In the genomic region with DNA sequence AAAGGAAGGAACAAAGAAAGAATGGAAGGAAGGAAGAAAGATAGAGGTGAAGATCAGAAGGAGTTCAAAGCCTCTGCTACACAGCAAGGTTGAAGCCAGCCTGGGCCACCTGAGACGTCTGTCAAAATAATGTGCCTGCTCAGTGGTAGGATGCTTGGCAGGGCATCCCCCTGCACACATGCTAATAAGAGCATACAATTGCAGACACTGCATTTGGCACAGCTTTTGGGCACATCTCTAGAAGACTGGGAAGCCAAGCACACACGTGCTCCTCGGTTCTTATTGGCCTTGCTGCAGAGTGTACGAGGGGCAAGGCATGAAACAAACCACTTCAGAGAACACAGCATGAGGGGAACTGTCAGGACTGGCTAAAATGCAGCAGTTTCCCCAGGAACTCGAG, we compare ENCODE assay signal across 16 mouse cellular contexts. TPM values are rescaled to one million over a fixed set of nuclear protein-coding genes. Genes with fewer than 3 reads are reported as not detected.
A peak's percentile ranks its signal among the peaks of the same experiment; 100 is the strongest.
DNase-seq lines count a peak whose midpoint lies in the region; ATAC-seq and TF ChIP-seq lines count a peak whose summit lies in the region.
"Had no signal": no experiment of that assay in that cellular context is flagged by ENCODE, and none has a peak within 500 bp of the region (broad histone marks: within the 10 kb centered on the region; RNA-seq: fewer than 3 reads in every experiment).

No protein-coding gene starts in this region.

- H3K27ac ChIP-seq in heart, embryonic 10.5 days, result peak overlapping the region; percentile 89; the same call in 1 of the 2 replicates
- 0 out of 2 replicates have a peak overlapping the region, but pooled peaks have one; percentile 42 for H3K27ac ChIP-seq in kidney, postnatal 0 days
- peak overlapping the region; percentile 81; the same call in 1 of the 2 replicates for H3K27ac ChIP-seq in embryonic facial prominence, embryonic 10.5 days (replicated peaks)
- H3K27ac ChIP-seq in forebrain, embryonic 16.5 days (ENCODE audit: low read length), result peak overlapping the region; percentile 16
- H3K27ac ChIP-seq: lung, embryonic 15.5 days; neural tube, embryonic 12.5 days had no signal

- no peaks in the 10 kb centered on the region for H3K27me3 ChIP-seq in heart, embryonic 10.5 days (ENCODE audit: insufficient read depth, poor library complexity, severe bottlenecking)
- no peaks in the 10 kb centered on the region for H3K27me3 ChIP-seq in kidney, postnatal 0 days (ENCODE audit: insufficient read depth, low read length)
- H3K27me3 ChIP-seq in embryonic facial prominence, embryonic 10.5 days (replicated peaks; ENCODE audit: low read depth, poor library complexity, severe bottlenecking), result no peaks in the 10 kb centered on the region
- H3K27me3 ChIP-seq in forebrain, embryonic 16.5 days (replicated peaks; ENCODE audit: control insufficient read depth, insufficient read depth, low read length), result no peaks in the 10 kb centered on the region
- H3K27me3 ChIP-seq: CH12.LX; lung, embryonic 15.5 days; neural tube, embryonic 12.5 days had no signal

- WGBS in heart, embryonic 10.5 days, result 39% methylated on average over 5 of the region's 5 CpGs
- 37% methylated on average over 5 of the region's 5 CpGs for WGBS in kidney, postnatal 0 days
- 45% methylated on average over 5 of the region's 5 CpGs for WGBS in embryonic facial prominence, embryonic 10.5 days
- WGBS in forebrain, embryonic 16.5 days, result 42% methylated on average over 5 of the region's 5 CpGs

- H3K9ac ChIP-seq in kidney, postnatal 0 days (ENCODE audit: low read depth, low read length), result no peak overlapping the region
- no peak overlapping the region for H3K9ac ChIP-seq in forebrain, embryonic 16.5 days (replicated peaks; ENCODE audit: low read depth, low read length)
- H3K9ac ChIP-seq: hindbrain, embryonic 14.5 days; lung, embryonic 15.5 days; neural tube, embryonic 12.5 days had no signal

- peak overlapping the region; percentile 53; the same call in 1 of the 2 replicates for H3K4me3 ChIP-seq in heart, embryonic 10.5 days
- H3K4me3 ChIP-seq in kidney, postnatal 0 days (replicated peaks; ENCODE audit: low read depth, low read length), result no peak overlapping the region
- H3K4me3 ChIP-seq in embryonic facial prominence, embryonic 10.5 days, result no peak overlapping the region
- H3K4me3 ChIP-seq in forebrain, embryonic 16.5 days (replicated peaks; ENCODE audit: low read length), result no peak overlapping the region
- H3K4me3 ChIP-seq: lung, embryonic 15.5 days; megakaryocyte, embryonic 14.5 days; neural tube, embryonic 12.5 days had no signal

- DNase-seq in heart, embryonic 10.5 days (ENCODE audit: low spot score), result no peak
- no peak for DNase-seq in heart, adult 8-10 months (ENCODE audit: low spot score)
- DNase-seq in kidney, postnatal 0 days (ENCODE audit: low spot score), result no peak
- no peak for DNase-seq in kidney, adult 8-10 months
- no peak for DNase-seq in embryonic facial prominence, embryonic 10.5 days (ENCODE audit: low spot score)
- DNase-seq in spleen, postnatal 10 days (ENCODE audit: low spot score in 2 of 2), result no peak
- DNase-seq: heart, adult 11 months; kidney, postnatal 36 days; retina, postnatal 1 day; spleen, adult 18-20 months had no signal

- no peaks in the 10 kb centered on the region for H3K36me3 ChIP-seq in heart, embryonic 10.5 days
- H3K36me3 ChIP-seq in kidney, postnatal 0 days (ENCODE audit: insufficient read depth, low read length), result no peaks in the 10 kb centered on the region
- H3K36me3 ChIP-seq in embryonic facial prominence, embryonic 10.5 days (replicated peaks), result no peaks in the 10 kb centered on the region; the same call in 1 of the 2 replicates
- no peaks in the 10 kb centered on the region for H3K36me3 ChIP-seq in forebrain, embryonic 16.5 days (ENCODE audit: control insufficient read depth, insufficient read depth)
- H3K36me3 ChIP-seq: lung, embryonic 15.5 days had no signal

- no peak for TF ChIP-seq CTCF in kidney, postnatal 0 days (IDR thresholded peaks at IDR 0.05; ENCODE audit: low read depth)

- ATAC-seq in kidney, postnatal 0 days (replicated peaks; ENCODE audit: low FRiP score, low read depth), result no peak
- no peak for ATAC-seq in forebrain, embryonic 16.5 days

- no peak overlapping the region for H3K4me2 ChIP-seq in kidney, postnatal 0 days (ENCODE audit: low read length)
- H3K4me2 ChIP-seq in forebrain, embryonic 16.5 days (ENCODE audit: low read length), result no peak overlapping the region
- H3K4me2 ChIP-seq: hindbrain, embryonic 14.5 days; lung, embryonic 15.5 days had no signal

- H3K4me1 ChIP-seq in heart, embryonic 10.5 days, result peaks cover 23% of the 10 kb centered on the region
- H3K4me1 ChIP-seq in kidney, postnatal 0 days (replicated peaks; ENCODE audit: insufficient read depth, low read length), result peaks cover 21% of the 10 kb centered on the region
- H3K4me1 ChIP-seq in embryonic facial prominence, embryonic 10.5 days, result peaks cover 27% of the 10 kb centered on the region
- peaks cover 22% of the 10 kb centered on the region for H3K4me1 ChIP-seq in forebrain, embryonic 16.5 days (replicated peaks; ENCODE audit: control insufficient read depth, insufficient read depth, low read length)

- no peaks in the 10 kb centered on the region for H3K9me3 ChIP-seq in heart, embryonic 10.5 days
- H3K9me3 ChIP-seq in kidney, postnatal 0 days (replicated peaks; ENCODE audit: low read length), result no peaks in the 10 kb centered on the region
- H3K9me3 ChIP-seq in embryonic facial prominence, embryonic 10.5 days, result no peaks in the 10 kb centered on the region
- no peaks in the 10 kb centered on the region for H3K9me3 ChIP-seq in forebrain, embryonic 16.5 days (ENCODE audit: control insufficient read depth, low read length)
- H3K9me3 ChIP-seq: lung, embryonic 15.5 days; megakaryocyte, embryonic 14.5 days; neural tube, embryonic 12.5 days had no signal

RNA-seq across cellular contexts. Expression of gene Rnf157, which starts 26.8 kb away (rescaled TPM):
- polyA plus RNA-seq in heart, embryonic 10.5 days (2016; fragmentation: Nextera tagmentation; extraction: Ambion mirVana), result 7.3 and 8.5 TPM in 2 replicates
- 10 to 100 TPM in 2 of 4 experiments, 1 to 10 TPM in 2; 7.5 to 12.5 (median 9.4) TPM for total RNA-seq in heart, adult 8-10 months (2022)
- polyA plus RNA-seq in kidney, postnatal 0 days (2015; fragmentation: Nextera tagmentation; extraction: Ambion mirVana), result 7.4 and 8.1 TPM in 2 replicates
- polyA plus RNA-seq in embryonic facial prominence, embryonic 10.5 days (2016; fragmentation: Nextera tagmentation; extraction: Ambion mirVana), result 12.7 and 15.7 TPM in 2 replicates
- polyA plus RNA-seq in forebrain, embryonic 16.5 days (2015; fragmentation: Nextera tagmentation; extraction: Ambion mirVana), result 37.4 and 40.7 TPM in 2 replicates

RNA-seq across cellular contexts. Expression of gene Ubald2, which starts 47.9 kb away (rescaled TPM):
- 36.1 and 40.5 TPM in 2 replicates for polyA plus RNA-seq in heart, embryonic 10.5 days (2016; fragmentation: Nextera tagmentation; extraction: Ambion mirVana)
- total RNA-seq in heart, adult 8-10 months (2022), result 10 to 100 TPM; 28.2 to 36.0 (median 32.7) TPM
- polyA plus RNA-seq in kidney, postnatal 0 days (2015; fragmentation: Nextera tagmentation; extraction: Ambion mirVana), result 53.5 and 53.6 TPM in 2 replicates
- 43.7 and 46.4 TPM in 2 replicates for polyA plus RNA-seq in embryonic facial prominence, embryonic 10.5 days (2016; fragmentation: Nextera tagmentation; extraction: Ambion mirVana)
- polyA plus RNA-seq in forebrain, embryonic 16.5 days (2015; fragmentation: Nextera tagmentation; extraction: Ambion mirVana), result 45.1 and 53.4 TPM in 2 replicates

RNA-seq across cellular contexts. Expression of gene Foxj1, which starts 50.8 kb away (rescaled TPM):
- polyA plus RNA-seq in heart, embryonic 10.5 days (2016; fragmentation: Nextera tagmentation; extraction: Ambion mirVana), result 0.31 and 0.74 TPM in 2 replicates
- under 1 TPM in 1 of 4 experiments, not detected in 3; 0.26 TPM for total RNA-seq in heart, adult 8-10 months (2022)
- polyA plus RNA-seq in kidney, postnatal 0 days (2015; fragmentation: Nextera tagmentation; extraction: Ambion mirVana), result 2.5 TPM in 2 replicates
- 2.3 and 3.3 TPM in 2 replicates for polyA plus RNA-seq in embryonic facial prominence, embryonic 10.5 days (2016; fragmentation: Nextera tagmentation; extraction: Ambion mirVana)
- polyA plus RNA-seq in forebrain, embryonic 16.5 days (2015; fragmentation: Nextera tagmentation; extraction: Ambion mirVana), result 6.6 and 7.0 TPM in 2 replicates

Comparison
In these comparisons a context has a peak if more than half of its experiments do, and no peak if none do; other contexts are left out.
1. H3K27ac ChIP-seq: peak in every context shown above with its lines; median percentile 89 in heart, embryonic 10.5 days; 81 in embryonic facial prominence, embryonic 10.5 days; 42 in kidney, postnatal 0 days; 16 in forebrain, embryonic 16.5 days.